Mouse (Mus musculus) gastrocnemius, adult 18-20 months (tissue): ENCODE measurements at regions not wholly inside any gene's neighbourhood (a gene's known extent, or its start where the extent isn't known, plus 50 kb on each side); places are given as distances from the start of the nearest gene placed in this dataset.

Source experiments
- DNase-seq: peaks from one replicate; pipeline ENCODE4 v3.0.0; 2021; ENCODE audit warnings: low spot score

GRCm38 (mm10) chr4:48725660-48726348, 62.5 kb downstream of the Cavin4 start:
- peak; percentile 1 for DNase-seq

- DNase-seq, result no peak
Observed at GRCm38 (mm10) chr4:48726349-48726835, 63.1 kb downstream of the Cavin4 start.

GRCm38 (mm10) chr4:48734854-48735564, 71.7 kb downstream of the Cavin4 start:
- DNase-seq, result no peak

GRCm38 (mm10) chr4:48746237-48746636, 82.9 kb downstream of the Cavin4 start:
- no peak for DNase-seq

- DNase-seq, result no peak
Observed at GRCm38 (mm10) chr4:48749566-48749965, 86.3 kb downstream of the Cavin4 start.

GRCm38 (mm10) chr4:48750087-48750486, 86.8 kb downstream of the Cavin4 start:
- no peak for DNase-seq

- DNase-seq, result peak; percentile 92
Observed at GRCm38 (mm10) chr4:48754466-48755171, 91.3 kb downstream of the Cavin4 start.

- DNase-seq, result no peak
Observed at GRCm38 (mm10) chr4:48760625-48761024, 97.3 kb downstream of the Cavin4 start.

GRCm38 (mm10) chr4:48766458-48766857, 103.1 kb downstream of the Cavin4 start:
- no peak for DNase-seq

- DNase-seq, result no peak
Observed at GRCm38 (mm10) chr4:48770403-48770953, 107.2 kb downstream of the Cavin4 start.

- DNase-seq, result peak; percentile 46
Observed at GRCm38 (mm10) chr4:48770954-48771665, 107.8 kb downstream of the Cavin4 start.

- no peak for DNase-seq
Observed at GRCm38 (mm10) chr4:48771836-48772235, 108.5 kb downstream of the Cavin4 start.

GRCm38 (mm10) chr4:48779202-48779905, 116.0 kb downstream of the Cavin4 start:
- DNase-seq, result peak; percentile 66

- DNase-seq, result no peak
Observed at GRCm38 (mm10) chr4:48779955-48780354, 116.6 kb downstream of the Cavin4 start.

- DNase-seq, result no peak
Observed at GRCm38 (mm10) chr4:48781099-48781498, 117.8 kb downstream of the Cavin4 start.

GRCm38 (mm10) chr4:48782686-48783085, 119.4 kb downstream of the Cavin4 start:
- DNase-seq, result no peak

GRCm38 (mm10) chr4:48791096-48791495, 127.8 kb downstream of the Cavin4 start:
- DNase-seq, result peak; percentile 39

- no peak for DNase-seq
Observed at GRCm38 (mm10) chr4:48803777-48804176, 140.5 kb downstream of the Cavin4 start.

GRCm38 (mm10) chr4:48808571-48808970, 145.3 kb downstream of the Cavin4 start:
- no peak for DNase-seq

GRCm38 (mm10) chr4:48833718-48834117, 170.4 kb downstream of the Cavin4 start:
- DNase-seq, result no peak

GRCm38 (mm10) chr4:48842777-48843214, 179.5 kb downstream of the Cavin4 start:
- DNase-seq, result peak; percentile 51
